Mouse (Mus musculus): ENCODE measurements around the gene Actn3.
"Not testable (repeated sequence)": the region's sequence is repeated elsewhere in the genome, so short reads cannot be mapped to it uniquely, and the experiment has no call there.

Actn3 gene

DNA sequence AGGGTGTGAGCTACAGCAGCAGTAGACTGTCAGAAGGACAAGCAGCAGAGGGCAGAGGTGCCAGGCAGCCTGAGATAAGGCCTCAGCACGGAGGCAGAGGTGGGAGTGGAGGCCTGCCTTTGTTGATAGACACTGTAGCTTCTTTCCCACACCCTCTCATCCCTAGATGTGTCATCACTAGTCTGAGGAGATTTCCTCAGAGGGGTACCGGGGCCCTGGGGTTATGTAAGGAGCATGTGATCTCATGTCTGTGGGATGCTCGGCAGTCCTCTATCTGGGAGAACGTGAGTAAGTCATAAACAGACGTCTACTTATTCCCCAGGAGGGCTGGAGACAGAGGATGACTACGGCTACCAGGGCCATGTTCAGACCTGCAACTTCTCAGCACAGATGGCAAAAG, 18.6 kb downstream of the Actn3 start:
- CTCF ChIA-PET, result interaction anchor here (0.5 kb wide), 1 partner anchor 253 kb away, joined by 5 read pairs; no protein-coding TSS in a partner anchor

- CTCF ChIA-PET, result no interaction called here
These were observed 21.8 kb downstream of the Actn3 start for GRCm38 (mm10) chr19:4855951-4856350.

GRCm38 (mm10) chr19:4855470-4855820, 22.3 kb downstream of the Actn3 start:
- CTCF ChIA-PET, result interaction anchor here (0.5 to 0.6 kb wide), 2 partner anchors 115 to 657 kb away, joined by 5 read pairs; no protein-coding TSS in a partner anchor

GRCm38 (mm10) chr19:4854552-4855469, 22.9 kb downstream of the Actn3 start, which contains the start of gene Ctsf:
Gene Ctsf (plus strand): TSS chr19:4855130.
- CTCF ChIA-PET, result interaction anchor here (0.5 to 0.6 kb wide), 2 partner anchors 116 to 657 kb away, joined by 5 read pairs; no protein-coding TSS in a partner anchor

GRCm38 (mm10) chr19:4850281-4850680, 27.4 kb downstream of the Actn3 start:
- CTCF ChIA-PET, result no interaction called here

- CTCF ChIA-PET, result no interaction called here
These were observed 27.9 kb downstream of the Actn3 start for GRCm38 (mm10) chr19:4849800-4850199.

DNA sequence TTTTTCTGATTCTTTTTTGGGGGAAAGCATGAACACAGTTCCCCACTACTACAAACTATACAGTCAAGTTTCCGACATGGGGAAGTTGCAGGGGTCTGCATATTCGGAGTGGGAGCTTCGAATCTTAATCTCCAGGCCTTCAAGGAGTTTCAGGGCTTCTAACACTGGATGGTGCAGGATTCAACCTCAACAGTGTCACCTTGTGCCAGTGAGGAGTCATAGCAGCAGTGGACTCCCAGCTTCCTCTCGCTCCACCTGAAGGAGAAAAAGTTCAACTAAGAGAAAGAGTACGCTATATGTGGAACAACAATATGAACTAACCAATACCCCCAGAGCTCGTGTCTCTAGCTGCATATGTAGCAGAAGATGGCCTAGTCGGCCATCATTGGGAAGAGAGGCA, 30.2 kb downstream of the Actn3 start:
- CTCF ChIA-PET, result interaction anchor here (0.7 kb wide), 1 partner anchor 561 kb away, joined by 4 read pairs; no protein-coding TSS in a partner anchor

- CTCF ChIA-PET, result no interaction called here
These were observed 31.9 kb downstream of the Actn3 start for GRCm38 (mm10) chr19:4845846-4846245.

DNA sequence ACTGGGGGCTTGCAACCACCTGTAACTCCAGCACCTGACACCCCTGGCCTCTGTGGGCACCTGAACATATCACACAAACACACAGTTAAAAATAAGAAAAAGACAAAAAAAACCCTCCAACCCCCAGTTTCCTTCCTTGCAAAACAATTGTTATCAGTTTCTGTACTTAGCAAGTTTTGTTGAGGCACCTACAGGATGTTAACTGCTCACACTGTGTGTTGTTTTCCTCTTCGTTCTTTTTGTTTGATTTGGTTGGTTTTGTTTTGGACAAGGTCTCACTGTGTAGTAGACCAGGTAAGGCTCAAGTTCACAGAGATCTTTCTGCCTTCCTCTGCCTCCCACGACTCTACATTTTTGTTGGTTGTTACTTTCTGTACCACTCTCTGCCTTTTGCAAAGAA, 35.1 kb downstream of the Actn3 start:
- CTCF ChIA-PET, result no interaction called here

- CTCF ChIA-PET, result no interaction called here
These were observed 36.9 kb downstream of the Actn3 start for GRCm38 (mm10) chr19:4840848-4841247.

- CTCF ChIA-PET, result interaction anchor here (0.8 kb wide), 1 partner anchor 63 kb away, joined by 4 read pairs; no protein-coding TSS in a partner anchor
These were observed 38.6 kb downstream of the Actn3 start, which contains the start of the genes Ccs and Ccdc87 for GRCm38 (mm10) chr19:4839149-4839548. Gene Ccs (minus strand): TSS chr19:4839332. Gene Ccdc87 (plus strand): TSS chr19:4839366.

- CTCF ChIA-PET, result interaction anchor here (0.8 kb wide), 1 partner anchor 64 kb away, joined by 4 read pairs; no protein-coding TSS in a partner anchor
These were observed 39.1 kb downstream of the Actn3 start for GRCm38 (mm10) chr19:4838526-4839140.

DNA sequence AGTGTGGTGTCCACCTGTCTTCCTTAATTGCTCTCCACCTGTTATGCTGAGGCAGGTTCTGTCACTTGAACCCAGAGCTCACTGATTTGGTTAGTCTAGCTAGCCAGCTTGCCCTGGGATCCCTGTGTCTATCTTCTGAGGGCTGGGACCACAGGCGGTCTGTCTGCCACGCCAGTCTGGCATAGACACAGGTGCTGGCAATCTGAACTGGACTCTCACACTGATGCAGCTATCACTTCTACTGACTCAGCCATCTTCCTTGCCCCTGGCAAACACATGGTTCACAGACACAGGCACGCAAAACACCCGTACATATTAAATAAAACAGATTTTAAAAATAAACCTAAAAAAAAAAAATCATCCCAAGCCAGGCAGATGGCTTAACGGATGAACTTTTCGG, 40.7 kb downstream of the Actn3 start:
- CTCF ChIA-PET, result no interaction called here

DNA sequence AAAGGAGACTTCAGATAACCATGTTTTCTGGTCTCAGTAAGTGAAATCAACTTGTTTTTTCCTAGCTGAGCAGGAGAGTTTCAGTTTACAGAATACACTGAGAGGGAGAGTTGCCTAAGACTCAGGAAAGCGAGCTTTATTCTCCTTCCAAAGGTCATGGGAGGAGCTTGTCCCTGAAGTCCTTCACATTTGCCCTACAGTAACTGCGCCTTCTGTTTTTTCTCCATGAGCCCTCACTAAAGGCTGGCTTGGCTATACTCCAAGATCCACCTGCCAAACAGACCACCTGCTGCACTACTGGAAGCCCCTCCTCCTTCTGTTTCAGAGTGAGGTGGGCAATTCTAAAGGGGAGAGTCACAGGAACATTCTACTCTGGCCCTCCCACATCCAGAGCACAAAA, 41.6 kb downstream of the Actn3 start:
- CTCF ChIA-PET, result interaction anchor here (1.0 kb wide), 1 partner anchor 9 kb away, joined by 3 read pairs; no protein-coding TSS in a partner anchor

- CTCF ChIA-PET, result interaction anchor here (0.6 kb wide), 1 partner anchor 89 kb away, joined by 13 read pairs; no protein-coding TSS in a partner anchor
These were observed 43.7 kb downstream of the Actn3 start for GRCm38 (mm10) chr19:4833977-4834376.

DNA sequence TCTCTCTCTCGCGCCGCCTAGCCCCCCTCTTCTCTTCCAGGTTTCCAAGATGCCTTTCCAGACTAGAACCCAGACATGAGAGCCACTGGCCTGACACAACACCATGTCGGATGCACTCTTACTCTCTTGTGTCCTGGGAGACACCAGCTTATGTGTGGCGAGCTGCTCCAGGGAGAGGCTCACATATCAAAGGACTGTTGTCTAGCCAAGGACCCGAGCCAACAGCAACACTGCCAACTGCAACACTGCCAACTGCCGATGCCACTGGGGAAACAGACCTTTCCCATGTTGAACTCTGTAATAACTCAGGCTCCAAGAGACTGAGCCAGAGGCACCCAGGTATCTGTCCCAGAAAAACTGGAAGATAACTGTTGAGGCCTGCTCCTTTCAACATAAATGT, 48.6 kb downstream of the Actn3 start:
- CTCF ChIA-PET, result no interaction called here

DNA sequence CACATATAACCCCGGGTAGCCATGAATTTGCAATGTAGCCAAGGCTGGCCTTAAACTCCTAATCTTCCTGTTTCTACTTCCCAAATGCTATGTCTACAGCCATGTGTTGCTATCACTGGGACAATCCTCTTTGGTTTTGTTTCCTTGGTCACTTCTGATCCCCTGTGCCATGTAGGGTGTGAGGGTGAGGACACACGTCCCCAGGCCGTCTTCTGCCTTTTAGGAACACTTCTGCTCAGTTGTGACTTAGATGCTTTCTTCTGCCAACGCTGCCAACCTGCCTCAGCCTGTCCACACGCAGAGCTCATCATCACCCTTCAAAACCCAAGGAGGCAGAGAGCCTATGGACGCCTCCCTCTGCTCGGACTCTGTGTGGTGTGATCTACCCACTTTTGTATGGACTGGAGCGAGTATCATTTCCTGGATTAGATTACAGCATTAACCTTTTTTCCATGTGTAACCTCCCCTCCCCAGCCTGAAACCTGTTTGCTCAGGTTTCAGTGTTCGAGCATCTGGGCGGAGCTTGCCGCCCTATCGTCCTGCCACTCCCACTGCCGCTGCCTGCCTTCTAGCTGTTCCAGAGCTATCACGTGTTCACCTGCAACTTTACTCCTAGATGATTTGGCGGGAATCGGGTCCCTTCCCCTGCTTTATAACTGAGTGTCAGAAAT, 49.1 kb downstream of the Actn3 start:
- CTCF ChIA-PET, result no interaction called here

DNA sequence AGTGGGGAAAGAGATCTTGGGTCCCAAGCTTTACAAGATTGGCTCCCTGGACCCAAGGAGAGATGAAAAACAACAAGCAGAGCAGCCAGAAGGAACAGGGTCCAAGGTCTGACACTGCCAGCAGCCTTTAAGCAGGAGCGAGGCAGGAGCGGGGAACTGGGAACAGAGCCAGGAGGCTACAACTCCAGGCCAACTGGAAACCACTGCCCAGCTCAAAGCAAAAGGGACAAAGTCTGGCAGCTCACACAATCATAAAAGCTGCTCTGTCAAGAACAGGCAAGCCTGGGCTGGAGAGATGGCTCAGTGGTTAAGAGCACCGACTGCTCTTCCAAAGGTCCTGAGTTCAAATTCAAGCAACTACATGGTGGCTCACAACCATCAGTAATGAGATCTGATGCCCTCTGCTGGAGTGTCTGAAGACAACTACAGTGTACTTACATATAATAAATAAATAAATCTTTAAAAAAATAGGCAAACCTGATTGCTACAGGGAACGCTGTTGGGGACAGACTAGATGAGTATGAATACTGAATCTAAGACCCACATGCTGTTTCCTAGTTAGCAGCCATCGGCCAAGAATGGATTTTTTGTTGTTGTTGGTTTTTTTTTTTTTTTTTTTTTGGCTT, 56.9 kb downstream of the Actn3 start:
- CTCF ChIA-PET, result no interaction called here

GRCm38 (mm10) chr19:4817182-4817835, 60.4 kb downstream of the Actn3 start:
- CTCF ChIA-PET, result no interaction called here

DNA sequence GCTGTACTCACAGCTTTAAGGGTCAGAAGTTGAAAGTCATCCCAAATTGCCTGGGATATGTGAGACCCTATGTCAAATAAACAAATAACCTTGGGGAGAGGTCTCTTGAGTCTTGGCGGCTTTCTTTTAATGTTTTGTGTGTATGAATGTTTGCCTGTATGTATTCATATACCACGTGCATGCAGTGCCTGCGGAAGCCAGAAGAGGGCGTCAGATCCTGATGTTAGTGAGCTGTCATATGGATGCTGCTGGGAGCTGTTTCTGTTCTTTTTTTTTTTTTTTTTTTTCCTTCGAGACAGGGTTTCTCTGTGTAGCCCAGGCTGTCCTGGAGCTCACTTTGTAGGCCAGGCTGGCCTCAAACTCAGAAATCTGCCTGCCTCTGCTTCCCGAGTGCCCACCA, 64.7 kb downstream of the Actn3 start:
- CTCF ChIA-PET, result no interaction called here

GRCm38 (mm10) chr19:4812334-4812949, 65.3 kb downstream of the Actn3 start:
- CTCF ChIA-PET, result not testable (repeated sequence)
